Mouse (Mus musculus): Measurements from ENCODE around the gene Pcdh15. TPM values are rescaled to one million over a fixed set of nuclear protein-coding genes. Genes with fewer than 3 reads are reported as not detected.

Pcdh15 gene
- polyA plus RNA-seq, 1 experiment: 0.01 TPM

- TF ChIP-seq FLI1 (IDR thresholded peaks at IDR 0.05; ENCODE audit: low read length) (no peak), GATA1 (IDR thresholded peaks at IDR 0.05; ENCODE audit: borderline replicate concordance, low read length) (no peak)
- Histone ChIP-seq H3K27me3 (replicated peaks) (no peaks in the 10 kb centered on the region), H3K4me1 (no peaks in the 10 kb centered on the region), H3K4me3 (replicated peaks) (no peak overlapping the region), H3K36me3 (replicated peaks; ENCODE audit: low read length) (no peaks in the 10 kb centered on the region), H3K9me3 (no peaks in the 10 kb centered on the region)
Observed at GRCm38 (mm10) chr10:73515742-73516141, 416.6 kb downstream of the Pcdh15 start.

- H3K9me3 ChIP-seq: 0 out of 2 replicates have a peak, but pooled peaks cover 3% of the 10 kb centered on the region
- TF ChIP-seq GATA1 (IDR thresholded peaks at IDR 0.05; ENCODE audit: borderline replicate concordance, low read length) (no peak), FLI1 (IDR thresholded peaks at IDR 0.05; ENCODE audit: low read length) (no peak)
Observed at GRCm38 (mm10) chr10:73519438-73519837, 420.3 kb downstream of the Pcdh15 start.

GRCm38 (mm10) chr10:73552831-73553230 is 453.7 kb downstream of the Pcdh15 start:
- Histone ChIP-seq H3K27me3 (replicated peaks) (no peaks in the 10 kb centered on the region), H3K9me3 (no peaks in the 10 kb centered on the region), H3K4me3 (replicated peaks) (no peak overlapping the region), H3K4me1 (no peaks in the 10 kb centered on the region), H3K36me3 (replicated peaks; ENCODE audit: low read length) (no peaks in the 10 kb centered on the region)
- TF ChIP-seq GATA1 (IDR thresholded peaks at IDR 0.05; ENCODE audit: borderline replicate concordance, low read length) (no peak), FLI1 (IDR thresholded peaks at IDR 0.05; ENCODE audit: low read length) (no peak)

More at GRCm38 (mm10) chr10:73519438-73519837, 420.3 kb downstream of the Pcdh15 start:
- Histone ChIP-seq H3K4me3 (replicated peaks) (no peak overlapping the region), H3K36me3 (replicated peaks; ENCODE audit: low read length) (no peaks in the 10 kb centered on the region), H3K4me1 (no peaks in the 10 kb centered on the region), H3K27me3 (replicated peaks) (no peaks in the 10 kb centered on the region)

DNA sequence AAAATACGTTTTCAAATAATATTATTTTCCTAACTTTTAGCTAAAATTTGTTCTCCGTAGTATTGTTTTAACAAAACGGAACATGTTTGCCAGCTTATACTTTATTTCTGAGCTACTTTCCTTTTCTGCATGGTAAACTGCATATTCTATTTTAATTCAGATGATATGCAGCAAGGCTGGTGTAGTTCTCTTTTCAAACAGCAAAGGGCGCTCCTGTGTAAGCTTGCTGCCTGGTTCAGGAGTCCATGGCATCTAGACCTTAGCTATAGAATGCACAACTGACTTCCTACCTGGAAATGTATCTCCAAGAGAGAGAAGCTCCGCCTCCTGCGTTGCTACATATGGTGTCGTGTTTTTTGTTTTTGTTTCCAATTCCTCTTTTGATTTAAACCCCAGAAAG is 465.1 kb downstream of the Pcdh15 start:
- Histone ChIP-seq H3K27me3 (replicated peaks) (no peaks in the 10 kb centered on the region), H3K4me1 (no peaks in the 10 kb centered on the region), H3K9me3 (peaks cover 6% of the 10 kb centered on the region; the same call in 1 of the 2 replicates), H3K36me3 (replicated peaks; ENCODE audit: low read length) (no peaks in the 10 kb centered on the region), H3K4me3 (replicated peaks) (no peak overlapping the region)
- no peak for TF ChIP-seq GATA1 (IDR thresholded peaks at IDR 0.05; ENCODE audit: borderline replicate concordance, low read length)
- TF ChIP-seq FLI1 (IDR thresholded peaks at IDR 0.05; ENCODE audit: low read length): no peak

- H3K4me3 ChIP-seq (replicated peaks): no peak overlapping the region
- H3K27me3 ChIP-seq (replicated peaks): no peaks in the 10 kb centered on the region
- H3K36me3 ChIP-seq (replicated peaks; ENCODE audit: low read length): no peaks in the 10 kb centered on the region
- no peaks in the 10 kb centered on the region for H3K4me1 ChIP-seq
- no peak for TF ChIP-seq GATA1 (IDR thresholded peaks at IDR 0.05; ENCODE audit: borderline replicate concordance, low read length)
- no peak for TF ChIP-seq FLI1 (IDR thresholded peaks at IDR 0.05; ENCODE audit: low read length)
- H3K9me3 ChIP-seq: no peaks in the 10 kb centered on the region
Observed at GRCm38 (mm10) chr10:73574711-73575297, 475.7 kb downstream of the Pcdh15 start.

GRCm38 (mm10) chr10:73667501-73667900 is 568.4 kb downstream of the Pcdh15 start:
- Histone ChIP-seq H3K36me3 (replicated peaks; ENCODE audit: low read length) (no peaks in the 10 kb centered on the region), H3K9me3 (no peaks in the 10 kb centered on the region), H3K27me3 (replicated peaks) (no peaks in the 10 kb centered on the region), H3K4me1 (no peaks in the 10 kb centered on the region), H3K4me3 (replicated peaks) (no peak overlapping the region)
- TF ChIP-seq FLI1 (IDR thresholded peaks at IDR 0.05; ENCODE audit: low read length): no peak
- TF ChIP-seq GATA1 (IDR thresholded peaks at IDR 0.05; ENCODE audit: borderline replicate concordance, low read length): no peak

- TF ChIP-seq GATA1 (IDR thresholded peaks at IDR 0.05; ENCODE audit: borderline replicate concordance, low read length): no peak
- TF ChIP-seq FLI1 (IDR thresholded peaks at IDR 0.05; ENCODE audit: low read length): no peak
- no peaks in the 10 kb centered on the region for H3K27me3 ChIP-seq (replicated peaks)
- no peaks in the 10 kb centered on the region for H3K4me1 ChIP-seq
- no peaks in the 10 kb centered on the region for H3K9me3 ChIP-seq
- H3K4me3 ChIP-seq (replicated peaks): no peak overlapping the region
- no peaks in the 10 kb centered on the region for H3K36me3 ChIP-seq (replicated peaks; ENCODE audit: low read length)
Observed at GRCm38 (mm10) chr10:73700519-73701286, 601.6 kb downstream of the Pcdh15 start.

DNA sequence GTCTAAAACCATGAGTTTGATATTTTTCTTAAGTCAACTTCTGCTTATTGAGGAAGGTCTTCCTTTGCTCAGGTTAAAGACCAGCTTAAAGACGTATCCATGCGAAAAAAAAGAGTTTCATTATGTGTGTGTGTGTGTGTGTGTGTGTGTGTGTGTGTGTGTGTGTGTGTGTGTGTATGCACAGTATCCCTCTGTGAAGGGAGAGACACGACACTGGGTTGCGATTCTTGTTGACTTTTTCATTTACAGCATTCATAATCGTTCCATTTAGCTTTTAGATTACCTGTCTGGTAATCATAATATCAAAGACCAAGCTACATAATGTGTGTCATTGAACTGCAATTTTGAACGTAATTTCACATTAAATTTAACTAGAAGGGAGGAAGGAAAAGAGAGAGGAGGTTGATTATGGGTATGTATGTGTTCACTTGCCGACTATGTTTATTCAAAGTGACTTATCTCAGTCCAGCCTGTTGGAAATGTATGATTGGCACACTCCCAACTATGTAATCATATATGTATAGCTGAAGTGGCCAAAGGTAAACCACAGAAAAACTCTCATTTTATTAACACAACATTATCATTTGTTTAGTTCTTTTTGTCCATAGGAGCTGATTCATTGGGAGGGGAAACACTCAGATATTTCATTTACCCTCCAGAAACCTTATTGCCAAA is 626.6 kb downstream of the Pcdh15 start:
- no peak overlapping the region for H3K4me3 ChIP-seq (replicated peaks)
- H3K36me3 ChIP-seq (replicated peaks; ENCODE audit: low read length): no peaks in the 10 kb centered on the region
- H3K9me3 ChIP-seq: no peaks in the 10 kb centered on the region
- TF ChIP-seq FLI1 (IDR thresholded peaks at IDR 0.05; ENCODE audit: low read length): no peak
- TF ChIP-seq GATA1 (IDR thresholded peaks at IDR 0.05; ENCODE audit: borderline replicate concordance, low read length): no peak
- H3K4me1 ChIP-seq: no peaks in the 10 kb centered on the region
- H3K27me3 ChIP-seq (replicated peaks): no peaks in the 10 kb centered on the region

DNA sequence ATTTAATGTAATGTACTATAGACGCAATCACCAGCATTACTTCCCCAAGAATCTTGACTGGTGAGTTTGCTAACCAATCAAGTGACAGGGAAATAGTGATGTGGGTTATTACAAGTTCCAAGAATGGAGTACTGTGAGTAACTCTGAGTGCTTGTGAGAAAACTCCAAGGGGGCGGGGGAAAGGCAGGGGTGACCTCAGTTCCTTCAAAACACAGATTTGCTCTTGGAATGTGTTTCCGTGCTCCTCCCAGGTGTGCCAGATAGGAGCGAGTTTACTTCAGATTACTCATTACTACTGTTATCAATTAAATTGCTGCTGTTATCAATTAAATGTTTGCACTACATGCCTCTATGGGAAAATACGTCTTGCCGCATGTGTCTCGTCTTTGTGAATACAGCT is 634.1 kb downstream of the Pcdh15 start:
- H3K4me3 ChIP-seq (replicated peaks): no peak overlapping the region
- no peaks in the 10 kb centered on the region for H3K36me3 ChIP-seq (replicated peaks; ENCODE audit: low read length)
- H3K9me3 ChIP-seq: no peaks in the 10 kb centered on the region
- H3K4me1 ChIP-seq: no peaks in the 10 kb centered on the region
- TF ChIP-seq GATA1 (IDR thresholded peaks at IDR 0.05; ENCODE audit: borderline replicate concordance, low read length) (no peak), FLI1 (IDR thresholded peaks at IDR 0.05; ENCODE audit: low read length) (no peak)
- H3K27me3 ChIP-seq (replicated peaks): no peaks in the 10 kb centered on the region

DNA sequence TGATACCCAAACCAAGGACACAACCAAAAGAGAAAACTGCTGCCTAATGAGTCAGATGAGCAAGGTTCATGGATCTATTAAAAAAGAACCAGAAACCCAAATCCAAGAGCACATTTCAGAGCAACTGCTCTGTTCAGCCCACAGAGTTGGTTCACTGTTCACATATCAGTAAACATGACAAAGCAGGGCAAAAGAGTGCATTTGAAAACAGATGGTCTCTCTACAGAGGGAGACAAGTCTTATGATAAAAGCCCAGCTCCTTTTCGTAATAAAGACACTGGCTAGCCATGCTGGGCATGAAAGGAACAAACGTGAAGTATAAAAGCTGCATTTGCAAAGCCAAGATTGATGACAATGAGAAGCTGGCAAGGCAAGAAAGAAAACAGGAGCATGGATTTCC is 649.9 kb downstream of the Pcdh15 start:
- no peaks in the 10 kb centered on the region for H3K4me1 ChIP-seq
- no peaks in the 10 kb centered on the region for H3K9me3 ChIP-seq
- H3K27me3 ChIP-seq (replicated peaks): no peaks in the 10 kb centered on the region
- TF ChIP-seq FLI1 (IDR thresholded peaks at IDR 0.05; ENCODE audit: low read length): no peak
- no peak for TF ChIP-seq GATA1 (IDR thresholded peaks at IDR 0.05; ENCODE audit: borderline replicate concordance, low read length)
- H3K4me3 ChIP-seq (replicated peaks): no peak overlapping the region
- no peaks in the 10 kb centered on the region for H3K36me3 ChIP-seq (replicated peaks; ENCODE audit: low read length)
